Mouse (Mus musculus): ENCODE results near the gene Ube2d3.

DNA sequence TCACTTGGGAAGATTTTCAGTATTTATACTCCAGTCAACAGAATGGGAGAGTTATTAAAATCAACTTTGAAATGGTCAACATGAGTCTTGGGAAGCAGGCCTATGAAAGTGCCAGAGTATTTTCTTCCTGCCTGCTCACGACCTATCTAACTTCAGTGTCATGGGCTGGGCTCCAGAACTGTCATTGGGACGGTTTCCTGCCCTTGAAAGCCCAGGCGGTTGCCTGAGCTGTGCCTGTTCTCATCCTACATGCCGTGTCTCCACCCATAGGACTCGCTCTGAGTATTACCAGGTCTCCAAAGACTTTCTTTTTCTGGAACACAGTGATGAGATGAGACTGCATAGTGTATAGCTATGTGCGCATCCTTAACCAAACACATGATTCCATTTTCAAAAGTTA lies 44.8 kb upstream of the Ube2d3 start:
- TF ChIP-seq CTCF (IDR thresholded peaks at IDR 0.05; ENCODE audit: insufficient read depth, low read length), result no peak
- no peak for TF ChIP-seq POLR2A (IDR thresholded peaks at IDR 0.05; ENCODE audit: borderline replicate concordance, extremely low read depth, low read depth, low read length)

Measured in lung, adult 2 months (tissue).